Mouse (Mus musculus): Measurements from ENCODE around the gene Pim3.
A peak's percentile ranks its signal among the peaks of the same experiment; 100 is the strongest.
"Not testable (repeated sequence)": the region's sequence is repeated elsewhere in the genome, so short reads cannot be mapped to it uniquely, and the experiment has no call there.

The Pim3 gene

GRCm38 (mm10) chr15:88861772-88862622 lies at the start of gene Pim3:
Gene Pim3, plus strand, starts transcription at chr15:88862186.
- DNase-seq (ENCODE audit: low read depth, low spot score): peak; percentile 94

GRCm38 (mm10) chr15:88813262-88813661 lies 48.7 kb upstream of the Pim3 start:
- no peak for DNase-seq (ENCODE audit: low read depth, low spot score)

GRCm38 (mm10) chr15:88813873-88814272 lies 48.1 kb upstream of the Pim3 start:
- not testable (repeated sequence) for DNase-seq (ENCODE audit: low read depth, low spot score)

GRCm38 (mm10) chr15:88814411-88815047 lies 47.5 kb upstream of the Pim3 start:
- DNase-seq (ENCODE audit: low read depth, low spot score): no peak

GRCm38 (mm10) chr15:88815196-88815700 lies 46.7 kb upstream of the Pim3 start:
- DNase-seq (ENCODE audit: low read depth, low spot score): no peak

- DNase-seq (ENCODE audit: low read depth, low spot score): peak; percentile 95
Measured at GRCm38 (mm10) chr15:88819026-88819905, 42.7 kb upstream of the Pim3 start, which contains the start of the genes Alg12 and Creld2. Gene Alg12, minus strand, starts transcription at chr15:88819318. Gene Creld2, plus strand, starts transcription at chr15:88819646.

- DNase-seq (ENCODE audit: low read depth, low spot score): no peak
Measured at GRCm38 (mm10) chr15:88819906-88820303, 42.1 kb upstream of the Pim3 start.

GRCm38 (mm10) chr15:88821403-88821802 lies 40.6 kb upstream of the Pim3 start:
- DNase-seq (ENCODE audit: low read depth, low spot score): no peak

- DNase-seq (ENCODE audit: low read depth, low spot score): no peak
Measured at GRCm38 (mm10) chr15:88822513-88822912, 39.5 kb upstream of the Pim3 start.

GRCm38 (mm10) chr15:88823376-88823775 lies 38.6 kb upstream of the Pim3 start:
- no peak for DNase-seq (ENCODE audit: low read depth, low spot score)

GRCm38 (mm10) chr15:88827466-88827865 lies 34.5 kb upstream of the Pim3 start:
- DNase-seq (ENCODE audit: low read depth, low spot score): no peak

GRCm38 (mm10) chr15:88827991-88828799 lies 33.8 kb upstream of the Pim3 start:
- peak; percentile 67 for DNase-seq (ENCODE audit: low read depth, low spot score)

GRCm38 (mm10) chr15:88828800-88829705 lies 32.9 kb upstream of the Pim3 start:
- no peak for DNase-seq (ENCODE audit: low read depth, low spot score)

- no peak for DNase-seq (ENCODE audit: low read depth, low spot score)
Measured at GRCm38 (mm10) chr15:88829791-88830440, 32.1 kb upstream of the Pim3 start.

- DNase-seq (ENCODE audit: low read depth, low spot score): no peak
Measured at GRCm38 (mm10) chr15:88830696-88831095, 31.3 kb upstream of the Pim3 start.

- DNase-seq (ENCODE audit: low read depth, low spot score): no peak
Measured at GRCm38 (mm10) chr15:88831482-88831881, 30.5 kb upstream of the Pim3 start.

- no peak for DNase-seq (ENCODE audit: low read depth, low spot score)
Measured at GRCm38 (mm10) chr15:88832536-88832935, 29.4 kb upstream of the Pim3 start.

- DNase-seq (ENCODE audit: low read depth, low spot score): no peak
Measured at GRCm38 (mm10) chr15:88836031-88836430, 26.0 kb upstream of the Pim3 start.

- DNase-seq (ENCODE audit: low read depth, low spot score): no peak
Measured at GRCm38 (mm10) chr15:88836571-88836970, 25.4 kb upstream of the Pim3 start.

Measured in WW6 (cell line).